ENCODE assay signal across 25 mouse cellular contexts in genomic region chr4:57311750-57312149, GRCm38 (mm10).
"Had no signal": no experiment of that assay in that cellular context is flagged by ENCODE, and none has a peak within 500 bp of the region (broad histone marks: within the 10 kb centered on the region; RNA-seq: fewer than 3 reads in every experiment).

No protein-coding gene starts in this region.

- H3K9ac ChIP-seq: forebrain, postnatal 0 days; heart, embryonic 12.5 days; hindbrain, embryonic 12.5 days; hindbrain, embryonic 14.5 days; limb, embryonic 12.5 days; liver, embryonic 13.5 days had no signal

- ATAC-seq: forebrain, postnatal 0 days; hindbrain, embryonic 16.5 days; inflammation-experienced regulatory T-cells, adult 6 months; intestine, postnatal 0 days had no signal

- H3K9me3 ChIP-seq: heart, embryonic 10.5 days; heart, embryonic 12.5 days; hindbrain, embryonic 10.5 days; hindbrain, embryonic 12.5 days; limb, embryonic 10.5 days; limb, embryonic 12.5 days; liver, embryonic 13.5 days had no signal

- H3K4me3 ChIP-seq: gastrocnemius, adult 2 months; heart, embryonic 10.5 days; heart, embryonic 12.5 days; hindbrain, embryonic 10.5 days; hindbrain, embryonic 12.5 days; layer of hippocampus, adult 2 months; left cerebral cortex, adult 2 months; limb, embryonic 10.5 days; limb, embryonic 12.5 days; liver, embryonic 13.5 days had no signal

- H3K36me3 ChIP-seq: heart, embryonic 10.5 days; heart, embryonic 12.5 days; hindbrain, embryonic 10.5 days; hindbrain, embryonic 12.5 days; limb, embryonic 10.5 days; limb, embryonic 12.5 days; liver, embryonic 13.5 days had no signal

- H3K4me1 ChIP-seq: hindbrain, embryonic 12.5 days; liver, embryonic 13.5 days had no signal

- DNase-seq: forebrain, postnatal 0 days; gastrocnemius, adult 2 months; gastrocnemius, postnatal 10 days; gastrocnemius, postnatal 25 days; heart, adult 18-20 months; heart, postnatal 10 days; heart, postnatal 4 days; kidney, adult 18-20 months; kidney, postnatal 25 days; kidney, postnatal 4 days; liver, embryonic 13.5 days; lung, adult 18-20 months had no signal

- H3K4me2 ChIP-seq: heart, embryonic 12.5 days; hindbrain, embryonic 12.5 days; hindbrain, embryonic 14.5 days; limb, embryonic 12.5 days; liver, embryonic 13.5 days had no signal

- H3K27ac ChIP-seq: gastrocnemius, adult 2 months; heart, embryonic 10.5 days; hindbrain, embryonic 10.5 days; hindbrain, embryonic 12.5 days; hindbrain, embryonic 14.5 days; kidney, postnatal 0 days; layer of hippocampus, adult 2 months; left cerebral cortex, adult 2 months; limb, embryonic 10.5 days; limb, embryonic 12.5 days; liver, embryonic 13.5 days had no signal
